Mouse (Mus musculus): ENCODE measurements around the gene Gm973.

GRCm38 (mm10) chr1:59553708-59554107 lies 37.6 kb downstream of the Gm973 start:
- no peak for TF ChIP-seq CTCF (IDR thresholded peaks at IDR 0.05; ENCODE audit: control insufficient read depth, insufficient read depth, insufficient read length)
- no peak for TF ChIP-seq MYOD1 (IDR thresholded peaks at IDR 0.05; ENCODE audit: control insufficient read depth, insufficient read length, low read depth)

Data from C2C12 (cell line).